30 mouse cellular contexts compared by ENCODE assay signal in genomic region chr10:61034056-61034455, GRCm38 (mm10). TPM values are rescaled to one million over a fixed set of nuclear protein-coding genes. Genes with fewer than 3 reads are reported as not detected.
DNase-seq lines count a peak whose midpoint lies in the region; ATAC-seq and TF ChIP-seq lines count a peak whose summit lies in the region.
"Had no signal": no experiment of that assay in that cellular context is flagged by ENCODE, and none has a peak within 500 bp of the region (broad histone marks: within the 10 kb centered on the region; RNA-seq: fewer than 3 reads in every experiment).

No protein-coding gene starts in this region.

- peak; percentile 49; the same call in 1 of the 2 replicates for ATAC-seq in heart, embryonic 16.5 days (replicated peaks; ENCODE audit: extremely low read depth, insufficient read depth, low FRiP score)
- ATAC-seq in limb, embryonic 14.5 days (ENCODE audit: low FRiP score, low read depth): peak; percentile 23; the same call in 1 of the 2 replicates
- ATAC-seq: forebrain, embryonic 16.5 days; intestine, embryonic 16.5 days had no signal

- DNase-seq in heart, adult 18-20 months: no peak
- peak; percentile 17 for DNase-seq in limb, embryonic 14.5 days (ENCODE audit: low spot score)
- no peak for DNase-seq in limb, embryonic 10.5 days (ENCODE audit: low spot score)
- peak; percentile 27 for DNase-seq in lung, postnatal 10 days
- DNase-seq in lung, postnatal 25 days (ENCODE audit: low spot score): no peak
- DNase-seq in retina, postnatal 7 days (ENCODE audit: low read depth, low spot score): peak; percentile 16
- DNase-seq: adrenal gland, postnatal 14 days; cerebellum, adult 11-12 months; cerebellum, adult 9-11 months; embryo, embryonic 11 days; gastrocnemius, adult 2 months; gastrocnemius, postnatal 36 days; heart, postnatal 4 days; kidney, adult 8-10 months; kidney, postnatal 36 days; liver, embryonic 13.5 days; spleen, adult 18-20 months; thymus, postnatal 4 days had no signal

- no peaks in the 10 kb centered on the region for H3K27me3 ChIP-seq in heart, embryonic 16.5 days (ENCODE audit: control insufficient read depth, insufficient read depth, low read length)
- no peaks in the 10 kb centered on the region for H3K27me3 ChIP-seq in limb, embryonic 14.5 days (ENCODE audit: control insufficient read depth, insufficient read depth, low read length)
- no peaks in the 10 kb centered on the region for H3K27me3 ChIP-seq in limb, embryonic 10.5 days (ENCODE audit: low read depth, poor library complexity, severe bottlenecking)
- H3K27me3 ChIP-seq: embryonic facial prominence, embryonic 13.5 days; liver, embryonic 13.5 days; midbrain, embryonic 12.5 days; neural tube, embryonic 13.5 days had no signal

- H3K9me3 ChIP-seq in heart, embryonic 16.5 days (replicated peaks; ENCODE audit: control insufficient read depth, low read length): no peaks in the 10 kb centered on the region
- H3K9me3 ChIP-seq in limb, embryonic 14.5 days (ENCODE audit: control insufficient read depth, low read length): no peaks in the 10 kb centered on the region
- no peaks in the 10 kb centered on the region for H3K9me3 ChIP-seq in limb, embryonic 10.5 days (replicated peaks)
- H3K9me3 ChIP-seq: embryonic facial prominence, embryonic 13.5 days; hindbrain, embryonic 13.5 days; limb, embryonic 15.5 days; liver, embryonic 13.5 days; megakaryocyte, embryonic 14.5 days; midbrain, embryonic 12.5 days; neural tube, embryonic 13.5 days had no signal

- H3K9ac ChIP-seq in heart, embryonic 16.5 days (ENCODE audit: low read length): no peak overlapping the region
- H3K9ac ChIP-seq in limb, embryonic 14.5 days (ENCODE audit: low read depth, low read length, severe bottlenecking): no peak overlapping the region
- H3K9ac ChIP-seq: embryonic facial prominence, embryonic 13.5 days; hindbrain, embryonic 13.5 days; limb, embryonic 15.5 days; liver, embryonic 13.5 days; midbrain, embryonic 12.5 days; neural tube, embryonic 13.5 days had no signal

- H3K4me2 ChIP-seq in heart, embryonic 16.5 days (ENCODE audit: low read depth, low read length): no peak overlapping the region
- H3K4me2 ChIP-seq in limb, embryonic 14.5 days (replicated peaks; ENCODE audit: low read depth, low read length, severe bottlenecking): no peak overlapping the region
- H3K4me2 ChIP-seq: embryonic facial prominence, embryonic 13.5 days; hindbrain, embryonic 13.5 days; limb, embryonic 15.5 days; liver, embryonic 13.5 days; midbrain, embryonic 12.5 days; neural tube, embryonic 13.5 days had no signal

- no peak for TF ChIP-seq POLR2A in limb, embryonic 14.5 days (IDR thresholded peaks at IDR 0.05; ENCODE audit: borderline replicate concordance, extremely low read depth, insufficient read depth, insufficient read length)

- H3K27ac ChIP-seq in heart, embryonic 16.5 days (ENCODE audit: low read length): no peak overlapping the region
- H3K27ac ChIP-seq in limb, embryonic 14.5 days (replicated peaks; ENCODE audit: low read depth, low read length): no peak overlapping the region
- H3K27ac ChIP-seq in limb, embryonic 10.5 days: no peak overlapping the region
- H3K27ac ChIP-seq: embryonic facial prominence, embryonic 13.5 days; gastrocnemius, adult 2 months; hindbrain, embryonic 13.5 days; layer of hippocampus, adult 2 months; limb, embryonic 15.5 days; liver, embryonic 13.5 days; midbrain, embryonic 12.5 days; neural tube, embryonic 13.5 days had no signal

- peaks cover 5% of the 10 kb centered on the region; the same call in 1 of the 2 replicates for H3K4me1 ChIP-seq in heart, embryonic 16.5 days (ENCODE audit: control insufficient read depth, insufficient read depth, low read length)
- no peaks in the 10 kb centered on the region for H3K4me1 ChIP-seq in limb, embryonic 14.5 days (ENCODE audit: control insufficient read depth, insufficient read depth, low read length)
- H3K4me1 ChIP-seq in limb, embryonic 10.5 days: peaks cover 19% of the 10 kb centered on the region
- H3K4me1 ChIP-seq: hindbrain, embryonic 13.5 days; liver, embryonic 13.5 days; megakaryocyte, embryonic 14.5 days; midbrain, embryonic 12.5 days; neural tube, embryonic 13.5 days had no signal

- WGBS in heart, embryonic 16.5 days: 28% methylated on average over 6 of the region's 6 CpGs
- 29% methylated on average over 6 of the region's 6 CpGs for WGBS in limb, embryonic 14.5 days
- WGBS in limb, embryonic 10.5 days: 40% methylated on average over 6 of the region's 6 CpGs

- H3K4me3 ChIP-seq in heart, embryonic 16.5 days (ENCODE audit: low read length): no peak overlapping the region
- H3K4me3 ChIP-seq in limb, embryonic 14.5 days (replicated peaks; ENCODE audit: low read length): no peak overlapping the region
- no peak overlapping the region for H3K4me3 ChIP-seq in limb, embryonic 10.5 days
- H3K4me3 ChIP-seq: embryonic facial prominence, embryonic 13.5 days; erythroblast, embryonic 14.5 days; gastrocnemius, adult 2 months; hindbrain, embryonic 13.5 days; layer of hippocampus, adult 2 months; limb, embryonic 15.5 days; liver, embryonic 13.5 days; megakaryocyte, embryonic 14.5 days; midbrain, embryonic 12.5 days; neural tube, embryonic 13.5 days had no signal

- no peaks in the 10 kb centered on the region for H3K36me3 ChIP-seq in heart, embryonic 16.5 days (ENCODE audit: control insufficient read depth, insufficient read depth)
- no peaks in the 10 kb centered on the region for H3K36me3 ChIP-seq in limb, embryonic 14.5 days (ENCODE audit: control insufficient read depth, insufficient read depth, low read length)
- no peaks in the 10 kb centered on the region for H3K36me3 ChIP-seq in limb, embryonic 10.5 days
- H3K36me3 ChIP-seq: embryonic facial prominence, embryonic 13.5 days; G1E; hindbrain, embryonic 13.5 days; limb, embryonic 15.5 days; liver, embryonic 13.5 days; midbrain, embryonic 12.5 days; neural tube, embryonic 13.5 days had no signal

RNA-seq across cellular contexts. Expression of gene Pcbd1, which starts 55.1 kb away (rescaled TPM):
- polyA plus RNA-seq in heart, embryonic 16.5 days (2015; fragmentation: Nextera tagmentation; extraction: Ambion mirVana): 53.5 and 60.1 TPM in 2 replicates
- 1 to 10 TPM in 1 of 2 experiments, under 1 TPM in 1; 0.77 to 1.3 TPM for total RNA-seq in heart, adult 18-20 months (2021)
- polyA plus RNA-seq in limb, embryonic 14.5 days (2012; rRNA removed): 7.7 and 9.3 TPM in 2 replicates
- 13.1 and 15.2 TPM in 2 replicates for polyA plus RNA-seq in limb, embryonic 14.5 days (2014; fragmentation: Nextera tagmentation; extraction: Ambion mirVana)
- polyA plus RNA-seq in limb, embryonic 10.5 days (2016; fragmentation: Nextera tagmentation; extraction: Ambion mirVana): 19.3 and 22.1 TPM in 2 replicates
- total RNA-seq: G1E had no signal
- polyA plus RNA-seq: G1E had no signal

Comparison
In these comparisons a context has a peak if more than half of its experiments do, and no peak if none do; other contexts are left out.
1. DNase-seq: peak in limb, embryonic 14.5 days (single experiment), lung, postnatal 10 days (single experiment) and retina, postnatal 7 days (single experiment); none in heart, adult 18-20 months (0 of 2), limb, embryonic 10.5 days (single experiment) and lung, postnatal 25 days (single experiment).